Mouse (Mus musculus) heart, embryonic 14.5 days (tissue): ENCODE results near the gene Aen. TPM values are rescaled to one million over a fixed set of nuclear protein-coding genes. Genes with fewer than 3 reads are reported as not detected.

Experiments used
- ATAC-seq: fragments of 200-750 bp; cut with Nextera tagmentation; 2 replicates; pipeline ENCODE4 v1.8.0; 2017; ENCODE audit warnings: low read depth, moderate TSS enrichment; ENCODE audit not compliant: insufficient number of reproducible peaks, insufficient read depth, low FRiP score
- H3K27ac ChIP-seq, 2 experiments: fragments of 200-500 bp in 1 of 2; fragments of 300-500 bp in 1 of 2; sonication (generic) in 1 of 2; replicated peaks in 1 of 2; 2 replicates each; pipeline ENCODE4 v1.5.1; 2012 to 2014; ENCODE audit warnings: low read depth in 2 of 2, low read length in 2 of 2, control low read depth in 1 of 2, mild to moderate bottlenecking in 1 of 2, mixed read lengths in 1 of 2; ENCODE audit not compliant: control insufficient read depth in 1 of 2, insufficient read depth in 1 of 2
- H3K27me3 ChIP-seq: fragments of 300-500 bp; sonication (generic); 2 replicates; pipeline ENCODE4 v1.6.1; 2014; ENCODE audit warnings: mild to moderate bottlenecking, low read length, control low read depth; ENCODE audit not compliant: control insufficient read depth, insufficient read depth
- H3K36me3 ChIP-seq: fragments of 300-500 bp; sonication (generic); 2 replicates; pipeline ENCODE4 v1.6.1; 2014; ENCODE audit warnings: mild to moderate bottlenecking, control low read depth, low read length, mixed read lengths; ENCODE audit not compliant: control insufficient read depth, insufficient read depth
- H3K4me1 ChIP-seq, 2 experiments: fragments of 200-500 bp in 1 of 2; fragments of 300-500 bp in 1 of 2; sonication (generic) in 1 of 2; 2 replicates each; pipeline ENCODE4 v1.6.1; 2012 to 2014; ENCODE audit warnings: low read length in 2 of 2, control low read depth in 1 of 2, mixed read lengths in 1 of 2; ENCODE audit not compliant: control insufficient read depth in 2 of 2, insufficient read depth in 2 of 2
- H3K4me2 ChIP-seq: fragments of 300-500 bp; sonication (generic); 2 replicates; pipeline ENCODE4 v1.6.1; 2014; ENCODE audit warnings: mild to moderate bottlenecking, low read length
- H3K4me3 ChIP-seq, 2 experiments: fragments of 200-500 bp in 1 of 2; fragments of 300-500 bp in 1 of 2; sonication (generic) in 1 of 2; 2 replicates each; pipeline ENCODE4 v1.5.1; 2012 to 2014; ENCODE audit warnings: low read length in 2 of 2, mild to moderate bottlenecking in 2 of 2, control low read depth in 1 of 2, low read depth in 1 of 2, moderate library complexity in 1 of 2; ENCODE audit not compliant: control insufficient read depth in 1 of 2, insufficient read depth in 1 of 2
- H3K9ac ChIP-seq: fragments of 300-500 bp; sonication (generic); 2 replicates; pipeline ENCODE4 v1.6.1; 2014; ENCODE audit warnings: mild to moderate bottlenecking, low read length
- H3K9me3 ChIP-seq: fragments of 300-500 bp; sonication (generic); 2 replicates; pipeline ENCODE4 v1.6.1; 2016; ENCODE audit warnings: low read length, control low read depth; ENCODE audit not compliant: control insufficient read depth
- WGBS: fragments of 180-500 bp; shearing (Covaris S2); extraction: QIAGEN DNeasy Blood & Tissue Kit; methylation state at CpG from one replicate; pipeline ENCODE4 v1.1.7; 2014; 5-methylcytosine and 5-hydroxymethylcytosine counted together
- polyA plus RNA-seq: library from polyadenylated mRNA; unstranded; fragments of >200 nt; fragmentation: Nextera tagmentation; extraction: Ambion mirVana; gene quantifications from 2 replicates; pipeline ENCODE4 v1.2.1, GENCODE M21; 2014

Aen gene
- polyA plus RNA-seq, 1 experiment from 2014 or later, result 25.3 TPM

GRCm38 (mm10) chr7:78924300-78924699 lies 28.6 kb downstream of the Aen start:
- Histone ChIP-seq H3K27ac (no peak overlapping the region), H3K4me3 (no peak overlapping the region), H3K4me1 (no peaks in the 10 kb centered on the region), H3K9ac (no peak overlapping the region), H3K9me3 (no peaks in the 10 kb centered on the region), H3K36me3 (no peaks in the 10 kb centered on the region), H3K4me2 (no peak overlapping the region), H3K27me3 (no peaks in the 10 kb centered on the region; the same call in 1 of the 2 replicates)
- WGBS, result 12% methylated on average over 6 of the region's 6 CpGs
- no peak for ATAC-seq

- 55% methylated on average over 7 of the region's 7 CpGs for WGBS
- Histone ChIP-seq H3K4me2 (no peak overlapping the region), H3K9me3 (no peaks in the 10 kb centered on the region), H3K27me3 (no peaks in the 10 kb centered on the region), H3K27ac (no peak overlapping the region), H3K36me3 (no peaks in the 10 kb centered on the region), H3K9ac (no peak overlapping the region), H3K4me1 (no peaks in the 10 kb centered on the region), H3K4me3 (no peak overlapping the region)
- no peak for ATAC-seq
Measured at GRCm38 (mm10) chr7:78924796-78925195, 29.1 kb downstream of the Aen start.

GRCm38 (mm10) chr7:78925680-78926079 lies 30.0 kb downstream of the Aen start:
- Histone ChIP-seq H3K4me2 (no peak overlapping the region), H3K9ac (no peak overlapping the region), H3K9me3 (no peaks in the 10 kb centered on the region), H3K36me3 (no peaks in the 10 kb centered on the region), H3K27me3 (no peaks in the 10 kb centered on the region), H3K4me3 (no peak overlapping the region), H3K27ac (no peak overlapping the region), H3K4me1 (no peaks in the 10 kb centered on the region)
- ATAC-seq, result no peak; the same call in 1 of the 2 replicates
- 84% methylated on average over 7 of the region's 7 CpGs for WGBS

- H3K36me3 ChIP-seq, result no peaks in the 10 kb centered on the region
- H3K9me3 ChIP-seq, result no peaks in the 10 kb centered on the region
- no peaks in the 10 kb centered on the region for H3K27me3 ChIP-seq
- H3K4me1 ChIP-seq, result no peaks in the 10 kb centered on the region
- H3K9ac ChIP-seq, result no peak overlapping the region
- no peak overlapping the region for H3K27ac ChIP-seq
- WGBS, result 75% methylated on average over 9 of the region's 9 CpGs
- no peak overlapping the region for H3K4me2 ChIP-seq
- no peak for ATAC-seq
- no peak overlapping the region for H3K4me3 ChIP-seq
Measured at GRCm38 (mm10) chr7:78926156-78926555, 30.5 kb downstream of the Aen start.

- no peak overlapping the region for H3K9ac ChIP-seq
- H3K4me3 ChIP-seq, result no peak overlapping the region
- H3K9me3 ChIP-seq, result no peaks in the 10 kb centered on the region
- ATAC-seq, result no peak
- no peaks in the 10 kb centered on the region for H3K4me1 ChIP-seq
- H3K4me2 ChIP-seq, result no peak overlapping the region
- H3K27me3 ChIP-seq, result no peaks in the 10 kb centered on the region
- 62% methylated on average over 3 of the region's 3 CpGs for WGBS
- H3K27ac ChIP-seq, result no peak overlapping the region
- no peaks in the 10 kb centered on the region for H3K36me3 ChIP-seq
Measured at GRCm38 (mm10) chr7:78927266-78927665, 31.6 kb downstream of the Aen start.

GRCm38 (mm10) chr7:78938957-78939602 lies 43.4 kb downstream of the Aen start:
- H3K9ac ChIP-seq, result no peak overlapping the region
- no peak overlapping the region for H3K4me2 ChIP-seq
- H3K27me3 ChIP-seq, result no peaks in the 10 kb centered on the region
- H3K36me3 ChIP-seq, result no peaks in the 10 kb centered on the region
- no peak for ATAC-seq
- H3K9me3 ChIP-seq, result no peaks in the 10 kb centered on the region
- no peak overlapping the region for H3K27ac ChIP-seq
- H3K4me1 ChIP-seq, result no peaks in the 10 kb centered on the region
- H3K4me3 ChIP-seq, result no peak overlapping the region
- 49% methylated on average over 19 of the region's 19 CpGs for WGBS

- Histone ChIP-seq H3K9me3 (no peaks in the 10 kb centered on the region), H3K36me3 (no peaks in the 10 kb centered on the region), H3K9ac (no peak overlapping the region), H3K4me2 (no peak overlapping the region), H3K4me3 (no peak overlapping the region), H3K27me3 (no peaks in the 10 kb centered on the region), H3K4me1 (no peaks in the 10 kb centered on the region), H3K27ac (no peak overlapping the region)
- WGBS, result 54% methylated on average over 3 of the region's 3 CpGs
- no peak for ATAC-seq
Measured at GRCm38 (mm10) chr7:78940971-78941370, 45.3 kb downstream of the Aen start.

GRCm38 (mm10) chr7:78942544-78942943 lies 46.9 kb downstream of the Aen start:
- ATAC-seq, result no peak
- WGBS, result 70% methylated on average over 2 of the region's 2 CpGs
- Histone ChIP-seq H3K27ac (no peak overlapping the region), H3K9me3 (no peaks in the 10 kb centered on the region), H3K4me2 (no peak overlapping the region), H3K4me1 (no peaks in the 10 kb centered on the region), H3K36me3 (no peaks in the 10 kb centered on the region), H3K4me3 (no peak overlapping the region), H3K27me3 (no peaks in the 10 kb centered on the region), H3K9ac (no peak overlapping the region)
